In the genomic region with DNA sequence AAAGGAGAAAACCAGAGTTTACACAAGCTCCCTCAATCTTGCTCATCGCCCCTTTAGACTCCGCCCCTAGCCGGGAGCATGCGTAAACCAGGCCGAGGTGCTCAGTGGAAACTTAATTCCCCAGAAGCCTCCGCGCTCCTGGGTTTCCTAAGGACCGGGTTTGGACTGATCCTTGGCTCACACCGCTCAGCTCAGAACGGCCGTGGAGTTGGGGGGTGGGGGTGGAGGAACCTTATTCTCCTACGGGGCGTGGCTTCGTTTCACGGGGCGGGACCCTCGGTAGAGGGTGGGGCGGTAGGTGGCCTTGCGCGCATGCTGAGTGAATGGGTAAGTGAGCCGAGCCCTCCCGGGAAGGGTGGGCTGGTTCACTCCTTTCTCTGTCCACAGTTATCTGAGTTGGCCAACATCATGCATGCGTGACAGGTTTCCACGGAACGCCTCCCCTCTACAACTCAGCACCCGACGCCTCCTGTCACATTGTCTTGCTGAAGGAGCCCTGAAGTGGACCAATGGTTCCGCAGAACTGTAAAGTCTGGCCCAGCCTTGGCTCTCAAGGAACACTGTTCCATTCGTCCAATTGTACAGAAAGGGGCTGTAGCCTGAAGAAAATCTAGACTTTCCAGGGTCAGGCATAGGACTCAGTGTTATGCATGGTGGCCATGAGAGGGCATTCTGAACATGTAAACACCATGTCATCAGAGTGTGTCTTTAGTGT, we compare ENCODE assay signal across 8 mouse cellular contexts. TPM values are rescaled to one million over a fixed set of nuclear protein-coding genes. Genes with fewer than 3 reads are reported as not detected.
DNase-seq lines count a peak whose midpoint lies in the region; ATAC-seq and TF ChIP-seq lines count a peak whose summit lies in the region.

No protein-coding gene starts in this region.

- intact Hi-C loops in gastrocnemius, postnatal 14 days (cut with DNase I; ENCODE audit: low total_unique reads), result loop anchor here (10.0 kb wide), 1 partner anchor 46 kb away; the partner anchor contains the start of gene Tor4a
- intact Hi-C loops in left cerebral cortex, postnatal 36 days (cut with DNase I), result no loop called here

- peaks cover 9% of the 10 kb centered on the region for H3K4me1 ChIP-seq in spleen, adult 2 months (ENCODE audit: control insufficient read depth, insufficient read depth, insufficient read length)
- H3K4me1 ChIP-seq in cortical plate, adult 2 months (ENCODE audit: control insufficient read depth, insufficient read depth, low read length), result peaks cover 5% of the 10 kb centered on the region

- peaks cover 11% of the 10 kb centered on the region for H3K27me3 ChIP-seq in spleen, adult 2 months (ENCODE audit: control insufficient read depth, insufficient read depth, low read length)

- WGBS in spleen, adult 2 months, result 3% methylated on average over 29 of the region's 29 CpGs

- no peak for TF ChIP-seq POLR2A in spleen, adult 2 months (IDR thresholded peaks at IDR 0.05; ENCODE audit: low read depth, low read length)
- TF ChIP-seq POLR2A in cortical plate, adult 2 months (IDR thresholded peaks at IDR 0.05; ENCODE audit: extremely low read depth, insufficient read depth, low read length), result peak; percentile 41; the same call in 1 of the 2 replicates

- no peak overlapping the region for H3K27ac ChIP-seq in spleen, adult 2 months (ENCODE audit: insufficient read depth, low read length)
- H3K27ac ChIP-seq in cortical plate, adult 2 months (ENCODE audit: insufficient read depth, low read length), result no peak overlapping the region

- H3K4me3 ChIP-seq in spleen, adult 2 months (ENCODE audit: extremely low read depth, insufficient read depth, insufficient read length), result peak overlapping the region; percentile 53; the same call in 1 of the 2 replicates
- peak overlapping the region; percentile 80 for H3K4me3 ChIP-seq in cortical plate, adult 2 months (ENCODE audit: insufficient read depth, low read length)

- peak; percentile 61 for ATAC-seq in inflammation-experienced regulatory T-cells, adult 6 months
- ATAC-seq in megakaryocyte progenitor cell, adult 5-6 weeks (replicated peaks; ENCODE audit: poor library complexity), result peak; percentile 84

- TF ChIP-seq CTCF in spleen, adult 2 months (IDR thresholded peaks at IDR 0.05; ENCODE audit: extremely low read depth, insufficient read depth, insufficient read length, insufficient replicate concordance), result no peak
- no peak for TF ChIP-seq CTCF in cortical plate, adult 2 months (IDR thresholded peaks at IDR 0.05; ENCODE audit: extremely low read depth, insufficient read depth, low read length)

- no peaks in the 10 kb centered on the region for H3K36me3 ChIP-seq in spleen, adult 2 months (ENCODE audit: control insufficient read depth, insufficient read depth, low read length)

- no peak for DNase-seq in spleen, adult 2 months (ENCODE audit: low read depth in 1 of 2, low spot score in 2 of 2)
- DNase-seq in spleen, adult 12 weeks (ENCODE audit: low spot score), result no peak
- DNase-seq in gastrocnemius, postnatal 14 days, result peak; percentile 71
- DNase-seq in left cerebral cortex, postnatal 36 days (ENCODE audit: low spot score in 2 of 2), result peak; percentile 71 to 72
- peak; percentile 68 for DNase-seq in right cerebral cortex, postnatal 14 days

RNA-seq across cellular contexts. Expression of gene Rnf208, which starts 1.2 kb away (rescaled TPM):
- polyA plus RNA-seq in spleen, adult 2 months (2012; rRNA removed), result 1.8 and 2.1 TPM in 2 replicates
- 314 and 325 TPM in 2 replicates for polyA plus RNA-seq in cortical plate, adult 2 months (2012; rRNA removed)
- 1 to 10 TPM in 1 of 2 experiments, under 1 TPM in 1; 0.66 to 1.4 TPM for total RNA-seq in gastrocnemius, postnatal 14 days (2021)
- polyA plus RNA-seq in inflammation-experienced regulatory T-cells, adult 6 months (2017; shearing (Covaris generic)), result 1 to 10 TPM in 1 of 3 experiments, under 1 TPM in 2; 0.53 to 1.6 (median 0.99) TPM
- 100 to 1,000 TPM; 244 to 282 TPM for total RNA-seq in left cerebral cortex, postnatal 36 days (2021)
- total RNA-seq in megakaryocyte progenitor cell, adult 5-6 weeks (2015), result 0.69 TPM in 1 of 2 replicates, not detected in the other
- 0.29 TPM in 1 of 2 replicates, not detected in the other for total RNA-seq in megakaryocyte progenitor cell, adult 5-6 weeks (2017)

RNA-seq across cellular contexts. Expression of gene Cysrt1, which starts 1.4 kb away (rescaled TPM):
- not detected in 2 replicates for polyA plus RNA-seq in spleen, adult 2 months (2012; rRNA removed)
- 0.21 and 0.57 TPM in 2 replicates for polyA plus RNA-seq in cortical plate, adult 2 months (2012; rRNA removed)
- total RNA-seq in gastrocnemius, postnatal 14 days (2021), result not detected
- not detected for polyA plus RNA-seq in inflammation-experienced regulatory T-cells, adult 6 months (2017; shearing (Covaris generic))
- total RNA-seq in left cerebral cortex, postnatal 36 days (2021), result not detected
- not detected in 2 replicates for total RNA-seq in megakaryocyte progenitor cell, adult 5-6 weeks (2015)
- not detected in 2 replicates for total RNA-seq in megakaryocyte progenitor cell, adult 5-6 weeks (2017)

RNA-seq across cellular contexts. Expression of gene Rnf224, which starts 4.3 kb away (rescaled TPM):
- not detected in 2 replicates for polyA plus RNA-seq in spleen, adult 2 months (2012; rRNA removed)
- polyA plus RNA-seq in cortical plate, adult 2 months (2012; rRNA removed), result not detected in 2 replicates
- total RNA-seq in gastrocnemius, postnatal 14 days (2021), result not detected
- polyA plus RNA-seq in inflammation-experienced regulatory T-cells, adult 6 months (2017; shearing (Covaris generic)), result not detected
- total RNA-seq in left cerebral cortex, postnatal 36 days (2021), result not detected
- not detected in 2 replicates for total RNA-seq in megakaryocyte progenitor cell, adult 5-6 weeks (2015)
- total RNA-seq in megakaryocyte progenitor cell, adult 5-6 weeks (2017), result 0.25 TPM in 1 of 2 replicates, not detected in the other

RNA-seq across cellular contexts. Expression of gene AL732309.1, which starts 5.8 kb away (rescaled TPM):
- 21.0 and 25.2 TPM in 2 replicates for polyA plus RNA-seq in spleen, adult 2 months (2012; rRNA removed)
- polyA plus RNA-seq in cortical plate, adult 2 months (2012; rRNA removed), result 14.0 and 15.5 TPM in 2 replicates
- total RNA-seq in gastrocnemius, postnatal 14 days (2021), result 1 to 10 TPM in 1 of 2 experiments, not detected in 1; 1.5 TPM
- polyA plus RNA-seq in inflammation-experienced regulatory T-cells, adult 6 months (2017; shearing (Covaris generic)), result 1 to 10 TPM; 2.3 to 9.2 (median 4.0) TPM
- total RNA-seq in left cerebral cortex, postnatal 36 days (2021), result 1 to 10 TPM; 1.9 to 3.2 TPM
- total RNA-seq in megakaryocyte progenitor cell, adult 5-6 weeks (2015), result 3.9 and 5.0 TPM in 2 replicates
- 3.2 and 3.8 TPM in 2 replicates for total RNA-seq in megakaryocyte progenitor cell, adult 5-6 weeks (2017)

RNA-seq across cellular contexts. Expression of gene Slc34a3, which starts 6.7 kb away (rescaled TPM):
- 0.04 and 0.06 TPM in 2 replicates for polyA plus RNA-seq in spleen, adult 2 months (2012; rRNA removed)
- 0.26 and 0.44 TPM in 2 replicates for polyA plus RNA-seq in cortical plate, adult 2 months (2012; rRNA removed)
- total RNA-seq in gastrocnemius, postnatal 14 days (2021), result not detected
- not detected for polyA plus RNA-seq in inflammation-experienced regulatory T-cells, adult 6 months (2017; shearing (Covaris generic))
- not detected for total RNA-seq in left cerebral cortex, postnatal 36 days (2021)
- not detected in 2 replicates for total RNA-seq in megakaryocyte progenitor cell, adult 5-6 weeks (2015)
- not detected in 2 replicates for total RNA-seq in megakaryocyte progenitor cell, adult 5-6 weeks (2017)

Comparison
In these comparisons a context has a peak if more than half of its experiments do, and no peak if none do; other contexts are left out.
1. DNase-seq: peak in gastrocnemius, postnatal 14 days (single experiment), left cerebral cortex, postnatal 36 days (2 of 2) and right cerebral cortex, postnatal 14 days (single experiment); none in spleen, adult 2 months (0 of 2) and spleen, adult 12 weeks (single experiment).
2. RNA of gene Rnf208, which starts 1.2 kb away (total RNA-seq): 244 to 282 TPM in left cerebral cortex, postnatal 36 days; 0.66 to 1.4 TPM in gastrocnemius, postnatal 14 days and 0.29 to 0.69 TPM in megakaryocyte progenitor cell, adult 5-6 weeks; every median in the first group is over 100 times any median in the second.